Mouse (Mus musculus) stomach, embryonic 16.5 days (tissue): ENCODE results near the gene Kalrn. TPM values are rescaled to one million over a fixed set of nuclear protein-coding genes. Genes with fewer than 3 reads are reported as not detected.

Source experiments
- ATAC-seq: fragments of 200-750 bp; cut with Nextera tagmentation; 2 replicates; pipeline ENCODE4 v1.8.0; 2017; ENCODE audit warnings: moderate number of reproducible peaks, moderate TSS enrichment; ENCODE audit not compliant: insufficient read depth, low FRiP score
- H3K27ac ChIP-seq: fragments of 300-500 bp; sonication (generic); 2 replicates; pipeline ENCODE4 v1.5.1; 2014; ENCODE audit warnings: low read length
- H3K27me3 ChIP-seq: fragments of 300-500 bp; sonication (generic); 2 replicates; pipeline ENCODE4 v1.6.1; 2014; ENCODE audit warnings: low read length, control low read depth, mixed read lengths; ENCODE audit not compliant: control insufficient read depth, insufficient read depth
- H3K36me3 ChIP-seq: fragments of 300-500 bp; sonication (generic); 2 replicates; pipeline ENCODE4 v1.6.1; 2014; ENCODE audit warnings: low read length; ENCODE audit not compliant: control insufficient read depth, insufficient read depth
- H3K4me1 ChIP-seq: fragments of 300-500 bp; sonication (generic); 2 replicates; pipeline ENCODE4 v1.6.1; 2014; ENCODE audit warnings: low read length, control low read depth, mixed read lengths; ENCODE audit not compliant: control insufficient read depth, insufficient read depth
- H3K4me2 ChIP-seq: fragments of 300-500 bp; sonication (generic); 2 replicates; pipeline ENCODE4 v1.6.1; 2014; ENCODE audit warnings: low read depth, low read length, mixed read lengths
- H3K4me3 ChIP-seq: fragments of 300-500 bp; sonication (generic); replicated peaks from 2 replicates; pipeline ENCODE4 v1.5.1; 2014; ENCODE audit warnings: mild to moderate bottlenecking, low read length
- H3K9ac ChIP-seq: fragments of 300-500 bp; sonication (generic); 2 replicates; pipeline ENCODE4 v1.6.1; 2014; ENCODE audit warnings: low read length
- H3K9me3 ChIP-seq: fragments of 300-500 bp; sonication (generic); replicated peaks from 2 replicates; pipeline ENCODE4 v1.6.1; 2016; ENCODE audit warnings: low read length, control low read depth; ENCODE audit not compliant: control insufficient read depth
- WGBS: fragments of 180-500 bp; shearing (Covaris S2); extraction: QIAGEN DNeasy Blood & Tissue Kit; methylation state at CpG from one replicate; pipeline ENCODE4 v1.1.7; 2014; 5-methylcytosine and 5-hydroxymethylcytosine counted together
- polyA plus RNA-seq: library from polyadenylated mRNA; unstranded; fragments of >200 nt; fragmentation: Nextera tagmentation; extraction: Ambion mirVana; gene quantifications from 2 replicates; pipeline ENCODE4 v1.2.1, GENCODE M21; 2015

Gene Kalrn
- polyA plus RNA-seq, 1 experiment from 2014 or later: 22.7 TPM

GRCm38 (mm10) chr16:34592696-34593095, 19.4 kb upstream of the Kalrn start:
- Histone ChIP-seq H3K36me3 (no peaks in the 10 kb centered on the region), H3K4me1 (0 out of 2 replicates have a peak, but pooled peaks cover 2% of the 10 kb centered on the region), H3K27me3 (no peaks in the 10 kb centered on the region), H3K9ac (no peak overlapping the region), H3K4me3 (no peak overlapping the region), H3K9me3 (no peaks in the 10 kb centered on the region), H3K4me2 (no peak overlapping the region), H3K27ac (no peak overlapping the region)
- no peak for ATAC-seq
- WGBS: 64% methylated on average over 2 of the region's 2 CpGs

DNA sequence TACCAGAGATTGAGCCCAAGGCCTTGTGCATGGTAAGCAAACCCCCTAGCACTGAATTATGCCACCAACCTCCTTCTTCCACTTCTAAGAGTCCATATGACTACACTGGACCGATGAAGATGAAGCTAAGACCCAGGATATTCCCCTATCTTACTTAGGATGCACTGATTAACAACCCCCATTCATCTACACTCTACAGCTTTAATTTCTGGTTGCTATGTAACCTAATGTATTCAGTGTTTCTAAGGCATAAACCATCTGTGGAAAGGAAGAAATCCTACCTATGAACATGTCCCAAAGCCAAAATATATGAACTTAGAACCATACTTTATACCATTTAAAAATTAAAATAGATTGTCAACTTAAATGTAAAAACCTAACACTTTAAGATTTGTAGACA, 18.6 kb upstream of the Kalrn start:
- H3K36me3 ChIP-seq: no peaks in the 10 kb centered on the region
- no peak overlapping the region for H3K27ac ChIP-seq
- no peaks in the 10 kb centered on the region for H3K27me3 ChIP-seq
- no peak overlapping the region for H3K4me2 ChIP-seq
- no peaks in the 10 kb centered on the region for H3K9me3 ChIP-seq
- H3K9ac ChIP-seq: no peak overlapping the region
- no peak overlapping the region for H3K4me3 ChIP-seq
- 0 out of 2 replicates have a peak, but pooled peaks cover 2% of the 10 kb centered on the region for H3K4me1 ChIP-seq
- 95% methylated on average over 1 of the region's 1 CpGs for WGBS
- ATAC-seq: no peak

DNA sequence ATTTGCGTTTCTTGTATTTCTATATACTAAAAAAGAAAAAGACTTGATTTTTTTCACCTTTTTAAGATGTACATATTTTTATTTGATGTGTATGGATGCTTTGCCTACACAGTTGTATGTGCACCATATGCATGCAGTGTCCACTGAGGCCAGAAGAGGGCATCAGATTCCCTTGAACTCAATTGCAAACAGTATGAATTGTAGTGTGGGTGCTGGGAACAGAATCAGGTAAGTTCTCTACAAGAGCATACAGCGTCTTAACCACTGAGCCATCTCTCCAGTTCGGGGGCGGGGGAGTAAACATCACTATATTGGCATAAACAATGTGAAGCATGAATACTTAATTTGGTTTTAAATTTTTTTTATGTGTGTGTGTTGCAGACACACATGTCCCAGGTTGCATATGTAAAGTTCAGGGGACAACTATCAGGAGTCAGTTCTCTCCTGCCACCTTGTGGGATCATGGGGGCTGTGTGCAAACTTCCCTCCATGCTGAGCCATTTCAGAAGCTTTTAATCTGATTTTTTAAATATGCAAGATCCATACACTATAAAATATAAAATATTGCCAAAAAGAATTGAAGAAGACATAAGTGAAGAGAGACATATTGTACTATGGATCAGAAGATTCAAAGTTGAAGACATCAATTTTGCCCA, 6.5 kb upstream of the Kalrn start:
- Histone ChIP-seq H3K4me2 (no peak overlapping the region), H3K27ac (no peak overlapping the region), H3K4me3 (no peak overlapping the region), H3K9ac (no peak overlapping the region), H3K27me3 (no peaks in the 10 kb centered on the region), H3K4me1 (no peaks in the 10 kb centered on the region), H3K36me3 (no peaks in the 10 kb centered on the region), H3K9me3 (no peaks in the 10 kb centered on the region)
- no peak for ATAC-seq
- WGBS: 95% methylated on average over 4 of the region's 4 CpGs

DNA sequence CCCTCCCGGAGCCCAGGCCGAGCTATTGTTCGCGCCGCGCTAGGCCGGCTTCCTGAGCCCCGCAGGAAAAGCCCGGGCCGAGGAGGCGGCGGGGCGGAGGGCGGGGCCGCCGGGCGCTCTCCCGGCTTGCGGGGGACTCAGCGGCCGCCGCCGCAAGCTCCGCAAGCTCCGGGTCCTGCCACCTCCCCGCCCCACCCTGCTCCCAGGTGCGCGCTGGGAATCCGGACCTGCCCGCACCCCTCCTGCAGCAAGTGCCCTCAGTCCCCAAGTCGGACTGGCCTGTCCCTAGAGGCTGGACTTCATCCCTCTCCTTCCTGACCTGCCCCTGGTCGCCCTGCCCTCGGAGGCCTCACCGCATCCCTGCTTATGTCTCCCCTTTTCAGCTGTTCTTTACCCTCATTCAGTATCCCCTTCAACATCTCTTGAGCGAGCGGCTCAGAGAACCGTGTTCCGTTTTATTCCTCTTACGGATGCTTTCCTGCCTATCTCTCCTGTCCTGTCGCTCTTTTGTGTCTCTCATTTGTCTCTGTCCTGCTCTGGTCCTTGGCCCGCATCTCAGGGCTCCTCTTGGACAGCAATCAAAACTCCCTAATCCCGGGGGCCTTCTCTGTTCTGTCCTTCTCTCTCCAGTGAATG, 642 bp upstream of the Kalrn start:
- Histone ChIP-seq H3K9me3 (no peaks in the 10 kb centered on the region), H3K27me3 (no peaks in the 10 kb centered on the region), H3K27ac (peak overlapping the region; percentile 87), H3K36me3 (no peaks in the 10 kb centered on the region), H3K9ac (peak overlapping the region; percentile 98), H3K4me3 (peak overlapping the region; percentile 84), H3K4me2 (peak overlapping the region; percentile 77), H3K4me1 (peaks cover 10% of the 10 kb centered on the region)
- WGBS: 2% methylated on average over 26 of the region's 42 CpGs
- peak; percentile 65 for ATAC-seq

GRCm38 (mm10) chr16:34572406-34573150, 754 bp downstream of the Kalrn start:
- H3K4me3 ChIP-seq: peak overlapping the region; percentile 84
- H3K9me3 ChIP-seq: no peaks in the 10 kb centered on the region
- peak overlapping the region; percentile 98 for H3K9ac ChIP-seq
- peak overlapping the region; percentile 77 for H3K4me2 ChIP-seq
- H3K4me1 ChIP-seq: peaks cover 10% of the 10 kb centered on the region
- no peaks in the 10 kb centered on the region for H3K27me3 ChIP-seq
- no peaks in the 10 kb centered on the region for H3K36me3 ChIP-seq
- H3K27ac ChIP-seq: peak overlapping the region; percentile 87
- 0 out of 2 replicates have a peak, but pooled peaks have one; percentile 18 for ATAC-seq
- under 1% methylated on average over 61 of the region's 61 CpGs for WGBS

DNA sequence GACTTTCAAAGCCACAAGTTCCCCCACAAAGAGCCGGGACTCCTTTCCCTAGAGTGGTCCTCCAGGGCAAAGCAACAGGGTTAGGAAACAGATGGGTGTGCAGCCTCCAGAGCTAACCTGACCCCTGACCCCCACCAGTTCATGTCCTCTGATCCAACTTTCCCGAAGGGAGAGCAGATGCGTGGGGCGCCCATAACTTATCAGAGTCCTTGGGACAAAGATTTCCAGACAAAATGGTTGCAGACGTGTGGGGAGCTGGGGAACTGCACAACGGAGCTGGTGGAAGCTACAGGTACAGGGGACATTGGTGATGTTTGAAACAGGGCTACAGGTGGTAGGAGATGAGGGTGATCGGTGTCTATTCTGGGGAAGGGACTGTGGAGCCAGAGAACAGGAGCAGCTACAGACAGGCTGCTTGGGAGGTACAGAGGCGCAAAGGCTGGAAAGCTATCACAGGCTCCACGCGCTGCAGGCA, 1.4 kb downstream of the Kalrn start:
- Histone ChIP-seq H3K4me1 (peaks cover 10% of the 10 kb centered on the region), H3K9me3 (no peaks in the 10 kb centered on the region), H3K27ac (no peak overlapping the region), H3K36me3 (no peaks in the 10 kb centered on the region), H3K27me3 (no peaks in the 10 kb centered on the region), H3K4me2 (peak overlapping the region; percentile 77), H3K4me3 (peak overlapping the region; percentile 84), H3K9ac (peak overlapping the region; percentile 98)
- no peak for ATAC-seq
- 2% methylated on average over 10 of the region's 10 CpGs for WGBS

DNA sequence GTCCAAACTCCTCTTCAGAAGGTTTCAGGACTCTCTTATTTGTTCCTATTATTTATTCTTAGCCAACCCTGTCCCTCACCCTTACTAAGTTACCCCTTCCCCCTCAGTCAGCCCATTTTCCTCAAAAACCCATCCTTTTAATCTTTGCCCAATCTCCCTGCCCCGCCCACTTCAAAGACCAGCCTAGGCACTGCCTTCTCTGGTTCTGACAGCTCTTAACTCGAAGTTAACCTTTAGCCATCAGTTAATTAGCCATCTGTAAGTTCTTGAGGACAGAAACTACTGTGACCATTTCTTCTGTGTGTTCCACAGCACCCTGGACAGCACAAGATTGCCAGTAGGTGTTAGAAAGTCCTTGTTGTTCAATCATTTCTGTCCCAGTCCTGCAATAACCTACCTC, 3.4 kb downstream of the Kalrn start:
- ATAC-seq: no peak
- Histone ChIP-seq H3K27ac (no peak overlapping the region), H3K4me2 (no peak overlapping the region), H3K9me3 (no peaks in the 10 kb centered on the region), H3K9ac (no peak overlapping the region), H3K4me3 (no peak overlapping the region), H3K36me3 (no peaks in the 10 kb centered on the region), H3K4me1 (peaks cover 10% of the 10 kb centered on the region), H3K27me3 (no peaks in the 10 kb centered on the region)
- WGBS: 50% methylated on average over 2 of the region's 2 CpGs

DNA sequence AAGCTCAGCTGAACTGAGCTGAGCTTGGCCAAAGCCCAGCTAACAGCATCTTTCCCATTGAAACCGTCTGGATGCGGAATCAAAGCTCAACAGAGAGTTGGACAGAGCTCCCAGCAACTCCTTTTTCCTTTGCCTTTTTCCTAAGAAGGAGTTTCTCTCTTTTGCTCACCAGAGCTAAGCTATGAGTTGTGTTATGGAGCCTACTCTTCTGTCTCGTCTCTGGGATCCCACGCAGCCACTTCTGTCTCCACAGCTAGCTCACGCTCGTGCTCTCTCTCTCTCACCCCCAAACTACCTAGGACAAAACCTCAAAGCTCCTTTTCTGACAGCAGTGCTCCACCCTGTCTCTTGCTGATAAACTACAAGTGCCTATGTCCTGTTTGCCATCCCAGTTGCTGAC, 4.5 kb downstream of the Kalrn start:
- peaks cover 10% of the 10 kb centered on the region for H3K4me1 ChIP-seq
- no peak for ATAC-seq
- WGBS: 72% methylated on average over 6 of the region's 6 CpGs

More for the DNA sequence above, 4.5 kb downstream of the Kalrn start:
- Histone ChIP-seq H3K27ac (no peak overlapping the region), H3K9ac (no peak overlapping the region), H3K4me3 (no peak overlapping the region), H3K9me3 (no peaks in the 10 kb centered on the region), H3K27me3 (no peaks in the 10 kb centered on the region), H3K4me2 (no peak overlapping the region), H3K36me3 (no peaks in the 10 kb centered on the region)
